Comparison of ENCODE assay signal across 11 mouse cellular contexts in the genomic region with DNA sequence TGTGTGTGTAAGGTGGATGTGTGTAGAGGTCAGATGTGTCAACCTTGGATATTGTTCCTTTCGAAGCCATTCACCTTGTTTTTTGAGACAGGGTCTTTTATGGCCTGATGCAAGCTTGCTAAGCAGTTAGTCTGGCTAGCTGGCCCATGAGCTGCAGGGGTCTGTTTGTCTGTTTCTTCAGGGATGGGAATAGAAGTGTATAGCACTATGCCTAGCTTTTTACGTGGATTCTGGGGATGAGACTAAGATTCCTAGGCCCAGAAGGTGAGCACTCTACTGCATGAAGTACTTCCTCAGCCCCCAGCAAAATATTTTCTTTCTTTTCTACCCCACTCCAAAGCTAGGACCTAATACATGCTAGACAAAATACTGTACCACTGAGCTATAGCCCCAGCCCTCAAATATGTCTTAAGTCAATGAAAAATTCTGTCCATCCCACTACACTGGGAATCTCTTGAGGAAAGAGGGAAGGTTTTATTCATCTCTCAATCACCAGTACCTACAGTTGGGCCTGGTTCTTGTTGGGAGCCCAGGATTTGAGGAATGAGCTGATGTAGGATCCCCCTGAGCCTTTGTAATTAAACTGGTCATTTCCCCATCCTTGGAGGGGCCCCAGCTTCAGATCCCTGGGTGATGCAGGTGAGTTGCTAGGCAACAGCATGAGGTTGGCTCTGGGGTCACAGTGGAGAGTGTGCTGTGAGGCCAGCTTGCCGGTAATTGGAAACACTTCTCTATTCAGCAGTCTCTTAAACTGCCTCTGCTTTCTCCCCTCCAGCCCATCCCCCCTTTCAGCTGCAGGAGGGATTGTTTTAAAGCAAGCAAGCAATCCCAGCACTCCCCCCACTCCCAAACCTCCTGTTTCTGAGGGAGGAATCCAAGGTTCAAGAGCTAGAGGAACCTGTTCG. TPM values are rescaled to one million over a fixed set of nuclear protein-coding genes. Genes with fewer than 3 reads are reported as not detected.
A peak's percentile ranks its signal among the peaks of the same experiment; 100 is the strongest.
DNase-seq lines count a peak whose midpoint lies in the region; ATAC-seq lines count a peak whose summit lies in the region.
"Had no signal": no experiment of that assay in that cellular context is flagged by ENCODE, and none has a peak within 500 bp of the region (broad histone marks: within the 10 kb centered on the region; RNA-seq: fewer than 3 reads in every experiment).

No protein-coding gene starts in this region.

- WGBS in hindbrain, embryonic 13.5 days = 33% methylated on average over 4 of the region's 4 CpGs
- 28% methylated on average over 4 of the region's 4 CpGs for WGBS in midbrain, embryonic 11.5 days

- no peaks in the 10 kb centered on the region for H3K9me3 ChIP-seq in hindbrain, embryonic 13.5 days
- H3K9me3 ChIP-seq in midbrain, embryonic 11.5 days (ENCODE audit: control insufficient read depth, low read length) = no peaks in the 10 kb centered on the region

- peaks cover 23% of the 10 kb centered on the region for H3K4me1 ChIP-seq in hindbrain, embryonic 13.5 days (replicated peaks)
- H3K4me1 ChIP-seq in midbrain, embryonic 11.5 days (ENCODE audit: control insufficient read depth, insufficient read depth, low read length) = peaks cover 18% of the 10 kb centered on the region

- peak overlapping the region; percentile 74 for H3K27ac ChIP-seq in hindbrain, embryonic 13.5 days
- peak overlapping the region; percentile 61 for H3K27ac ChIP-seq in midbrain, embryonic 11.5 days (ENCODE audit: low read depth, low read length)
- H3K27ac ChIP-seq: left cerebral cortex, adult 2 months had no signal

- no peak overlapping the region for H3K4me3 ChIP-seq in hindbrain, embryonic 13.5 days
- H3K4me3 ChIP-seq in midbrain, embryonic 11.5 days (ENCODE audit: low read depth, low read length) = no peak overlapping the region
- H3K4me3 ChIP-seq: left cerebral cortex, adult 2 months had no signal

- peak; percentile 9 for DNase-seq in adrenal gland, postnatal 14 days
- no peak for DNase-seq in adrenal gland, adult 18-20 months (ENCODE audit: low spot score in 2 of 2)
- DNase-seq in embryo, embryonic 11 days = peak; percentile 92
- DNase-seq in midbrain, embryonic 11.5 days (ENCODE audit: low spot score, missing footprints) = peak; percentile 94
- no peak for DNase-seq in thymus, postnatal 0 days (ENCODE audit: low spot score)
- DNase-seq in ovary, postnatal 36 days (ENCODE audit: low spot score) = no peak
- no peak for DNase-seq in adrenal gland, postnatal 25 days
- DNase-seq: cerebellum, adult 11-12 months had no signal

- no peak overlapping the region for H3K4me2 ChIP-seq in hindbrain, embryonic 13.5 days
- H3K4me2 ChIP-seq in midbrain, embryonic 11.5 days = no peak overlapping the region; the same call in 1 of the 2 replicates

- ATAC-seq in hindbrain, embryonic 13.5 days (ENCODE audit: low FRiP score) = peak; percentile 83
- peak; percentile 97 for ATAC-seq in midbrain, embryonic 11.5 days (ENCODE audit: low FRiP score)

- no peaks in the 10 kb centered on the region for H3K36me3 ChIP-seq in hindbrain, embryonic 13.5 days
- no peaks in the 10 kb centered on the region for H3K36me3 ChIP-seq in midbrain, embryonic 11.5 days (ENCODE audit: control insufficient read depth, insufficient read depth, low read length)

- H3K9ac ChIP-seq in hindbrain, embryonic 13.5 days = 0 out of 2 replicates have a peak overlapping the region, but pooled peaks have one; percentile 10
- no peak overlapping the region for H3K9ac ChIP-seq in midbrain, embryonic 11.5 days (ENCODE audit: low read length)

- no peaks in the 10 kb centered on the region for H3K27me3 ChIP-seq in hindbrain, embryonic 13.5 days
- H3K27me3 ChIP-seq in midbrain, embryonic 11.5 days (ENCODE audit: control insufficient read depth, insufficient read depth, low read length) = no peaks in the 10 kb centered on the region

RNA-seq across cellular contexts. Expression of gene Gpx7, which starts 24.1 kb away (rescaled TPM):
- total RNA-seq in adrenal gland, postnatal 14 days (2021) = 13.6 and 13.9 TPM in 2 replicates
- 1 to 10 TPM; 4.3 TPM for total RNA-seq in adrenal gland, adult 18-20 months (2021)
- polyA plus RNA-seq in hindbrain, embryonic 13.5 days (2015; fragmentation: Nextera tagmentation; extraction: Ambion mirVana) = 34.1 and 35.8 TPM in 2 replicates
- polyA plus RNA-seq in midbrain, embryonic 11.5 days (2014; fragmentation: Nextera tagmentation; extraction: Ambion mirVana) = 50.8 and 52.4 TPM in 2 replicates
- polyA plus RNA-seq in thymus, postnatal 0 days (2015; fragmentation: Nextera tagmentation; extraction: Ambion mirVana) = 7.1 and 7.3 TPM in 2 replicates
- total RNA-seq in adrenal gland, postnatal 25 days (2021) = 7.3 and 8.7 TPM in 2 replicates

RNA-seq across cellular contexts. Expression of gene Tut4, which starts 28.3 kb away (rescaled TPM):
- 43.4 and 51.2 TPM in 2 replicates for total RNA-seq in adrenal gland, postnatal 14 days (2021)
- 10 to 100 TPM; 16.7 to 20.0 TPM for total RNA-seq in adrenal gland, adult 18-20 months (2021)
- 67.6 and 81.8 TPM in 2 replicates for polyA plus RNA-seq in hindbrain, embryonic 13.5 days (2015; fragmentation: Nextera tagmentation; extraction: Ambion mirVana)
- polyA plus RNA-seq in midbrain, embryonic 11.5 days (2014; fragmentation: Nextera tagmentation; extraction: Ambion mirVana) = 61.9 and 66.9 TPM in 2 replicates
- polyA plus RNA-seq in thymus, postnatal 0 days (2015; fragmentation: Nextera tagmentation; extraction: Ambion mirVana) = 47.3 and 68.5 TPM in 2 replicates
- total RNA-seq in adrenal gland, postnatal 25 days (2021) = 48.8 and 52.5 TPM in 2 replicates

RNA-seq across cellular contexts. Expression of gene Shisal2a, which starts 47.8 kb away (rescaled TPM):
- total RNA-seq in adrenal gland, postnatal 14 days (2021) = 4.2 and 5.5 TPM in 2 replicates
- total RNA-seq in adrenal gland, adult 18-20 months (2021) = 1 to 10 TPM; 3.2 to 7.0 TPM
- polyA plus RNA-seq in hindbrain, embryonic 13.5 days (2015; fragmentation: Nextera tagmentation; extraction: Ambion mirVana) = 4.9 and 5.3 TPM in 2 replicates
- polyA plus RNA-seq in midbrain, embryonic 11.5 days (2014; fragmentation: Nextera tagmentation; extraction: Ambion mirVana) = 1.6 and 2.4 TPM in 2 replicates
- not detected in 2 replicates for polyA plus RNA-seq in thymus, postnatal 0 days (2015; fragmentation: Nextera tagmentation; extraction: Ambion mirVana)
- 4.1 and 4.5 TPM in 2 replicates for total RNA-seq in adrenal gland, postnatal 25 days (2021)
- total RNA-seq: gastrocnemius, postnatal 4 days; left cerebral cortex, adult 2 months had no signal

Comparison
In these comparisons a context has a peak if more than half of its experiments do, and no peak if none do; other contexts are left out.
1. DNase-seq: peak in adrenal gland, postnatal 14 days (single experiment), embryo, embryonic 11 days (single experiment) and midbrain, embryonic 11.5 days (single experiment); none in adrenal gland, adult 18-20 months (0 of 2), thymus, postnatal 0 days (single experiment), ovary, postnatal 36 days (single experiment) and adrenal gland, postnatal 25 days (single experiment).